ENCODE assay signal across 27 mouse cellular contexts in the genomic region with DNA sequence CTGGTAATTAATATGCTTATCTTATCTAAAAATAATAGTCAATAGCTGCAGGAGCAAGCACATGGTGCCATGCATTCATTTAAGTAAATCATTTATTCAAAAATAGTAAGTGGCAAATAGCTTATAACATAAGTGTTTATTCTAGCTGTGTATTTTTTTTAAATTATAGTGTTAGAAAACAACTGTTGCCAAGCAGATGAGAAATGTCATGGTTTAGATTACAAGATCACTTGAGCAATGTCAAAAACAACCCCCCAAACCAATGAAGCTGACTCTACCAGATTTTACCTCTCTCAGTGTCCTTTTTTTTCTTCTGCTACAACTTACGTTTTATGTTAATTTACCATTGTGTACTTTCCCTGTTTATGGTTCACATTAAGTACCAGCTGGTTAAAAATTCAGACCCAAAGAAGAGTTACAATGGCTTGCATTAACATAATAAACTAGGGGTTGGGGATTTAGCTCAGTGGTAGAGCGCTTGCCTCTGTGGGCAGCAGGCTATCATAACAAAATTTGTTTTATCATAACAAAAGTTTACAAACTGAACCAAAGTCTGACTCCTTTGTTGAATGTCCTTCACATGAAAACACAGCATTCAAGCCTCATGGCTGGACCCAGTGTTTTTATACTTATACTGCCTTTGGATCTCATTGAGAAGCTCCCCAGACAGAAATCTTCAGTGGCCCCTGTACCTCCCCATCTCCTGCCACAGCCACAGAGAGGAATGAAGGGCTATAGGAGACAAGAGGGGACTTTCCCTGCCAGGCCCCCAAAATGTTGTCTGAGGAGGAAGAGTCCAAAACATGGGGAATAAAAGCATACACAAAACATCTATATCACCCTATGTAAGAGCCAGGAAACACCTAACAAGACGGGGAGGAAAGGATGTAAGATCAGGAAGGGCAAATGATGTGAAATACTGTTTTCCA. TPM values are rescaled to one million over a fixed set of nuclear protein-coding genes. Genes with fewer than 3 reads are reported as not detected.
DNase-seq lines count a peak whose midpoint lies in the region; ATAC-seq and TF ChIP-seq lines count a peak whose summit lies in the region.
"Had no signal": no experiment of that assay in that cellular context is flagged by ENCODE, and none has a peak within 500 bp of the region (broad histone marks: within the 10 kb centered on the region; RNA-seq: fewer than 3 reads in every experiment).

No protein-coding gene starts in this region.

- no peaks in the 10 kb centered on the region for H3K36me3 ChIP-seq in forebrain, postnatal 0 days (ENCODE audit: insufficient read depth)
- no peaks in the 10 kb centered on the region for H3K36me3 ChIP-seq in forebrain, embryonic 13.5 days (ENCODE audit: poor library complexity, severe bottlenecking)
- no peaks in the 10 kb centered on the region for H3K36me3 ChIP-seq in kidney, postnatal 0 days (ENCODE audit: insufficient read depth, low read length)
- no peaks in the 10 kb centered on the region for H3K36me3 ChIP-seq in liver, postnatal 0 days (replicated peaks; ENCODE audit: insufficient read depth, low read length)
- H3K36me3 ChIP-seq: heart, embryonic 10.5 days; heart, embryonic 15.5 days; hindbrain, embryonic 13.5 days; limb, embryonic 12.5 days; liver, embryonic 15.5 days; lung, embryonic 15.5 days; midbrain, embryonic 10.5 days had no signal

- no peak for TF ChIP-seq CTCF in forebrain, postnatal 0 days (IDR thresholded peaks at IDR 0.05; ENCODE audit: low read depth)
- TF ChIP-seq CTCF in kidney, postnatal 0 days (IDR thresholded peaks at IDR 0.05; ENCODE audit: low read depth) = no peak
- no peak for TF ChIP-seq CTCF in liver, postnatal 0 days (IDR thresholded peaks at IDR 0.05; ENCODE audit: low read depth)

- no peaks in the 10 kb centered on the region for H3K9me3 ChIP-seq in forebrain, postnatal 0 days (ENCODE audit: low read length)
- no peaks in the 10 kb centered on the region for H3K9me3 ChIP-seq in forebrain, embryonic 13.5 days (replicated peaks)
- H3K9me3 ChIP-seq in kidney, postnatal 0 days (replicated peaks; ENCODE audit: low read length) = no peaks in the 10 kb centered on the region
- no peaks in the 10 kb centered on the region for H3K9me3 ChIP-seq in liver, postnatal 0 days (ENCODE audit: low read length)
- H3K9me3 ChIP-seq: heart, embryonic 10.5 days; heart, embryonic 15.5 days; hindbrain, embryonic 13.5 days; limb, embryonic 12.5 days; liver, embryonic 15.5 days; lung, embryonic 15.5 days; midbrain, embryonic 10.5 days had no signal

- no peak for TF ChIP-seq EP300 in liver, postnatal 0 days (IDR thresholded peaks at IDR 0.05; ENCODE audit: low read depth)

- peak; percentile 35 for DNase-seq in forebrain, postnatal 0 days
- DNase-seq in kidney, postnatal 0 days (ENCODE audit: low spot score) = peak; percentile 4
- no peak for DNase-seq in kidney, postnatal 10 days
- DNase-seq in retina, embryonic 14.5 days (ENCODE audit: low spot score) = peak; percentile 18
- no peak for DNase-seq in retina, postnatal 1 day
- no peak for DNase-seq in liver, postnatal 0 days
- DNase-seq: cerebellum, adult 18-20 months; kidney, postnatal 14 days; layer of hippocampus, adult 9-11 months; right cerebral cortex, postnatal 4 days; thymus, adult 2 months; thymus, postnatal 36 days had no signal

- H3K4me1 ChIP-seq in forebrain, postnatal 0 days (ENCODE audit: insufficient read depth) = no peaks in the 10 kb centered on the region
- peaks cover 19% of the 10 kb centered on the region for H3K4me1 ChIP-seq in forebrain, embryonic 13.5 days
- H3K4me1 ChIP-seq in kidney, postnatal 0 days (replicated peaks; ENCODE audit: insufficient read depth, low read length) = peaks cover 6% of the 10 kb centered on the region; the same call in 1 of the 2 replicates
- peaks cover 10% of the 10 kb centered on the region; the same call in 1 of the 2 replicates for H3K4me1 ChIP-seq in liver, postnatal 0 days (ENCODE audit: insufficient read depth)

- H3K9ac ChIP-seq in forebrain, postnatal 0 days = no peak overlapping the region
- H3K9ac ChIP-seq in forebrain, embryonic 13.5 days = no peak overlapping the region
- no peak overlapping the region for H3K9ac ChIP-seq in kidney, postnatal 0 days (ENCODE audit: low read depth, low read length)
- no peak overlapping the region for H3K9ac ChIP-seq in liver, postnatal 0 days (replicated peaks)
- H3K9ac ChIP-seq: heart, embryonic 15.5 days; hindbrain, embryonic 13.5 days; limb, embryonic 12.5 days; liver, embryonic 15.5 days; lung, embryonic 15.5 days had no signal

- H3K4me2 ChIP-seq in forebrain, postnatal 0 days (ENCODE audit: low read depth) = no peak overlapping the region
- H3K4me2 ChIP-seq in forebrain, embryonic 13.5 days = no peak overlapping the region
- no peak overlapping the region for H3K4me2 ChIP-seq in kidney, postnatal 0 days (ENCODE audit: low read length)
- H3K4me2 ChIP-seq in liver, postnatal 0 days (ENCODE audit: low read depth, low read length) = no peak overlapping the region

- peaks cover 44% of the 10 kb centered on the region for H3K27me3 ChIP-seq in forebrain, postnatal 0 days (ENCODE audit: insufficient read depth, low read length)
- H3K27me3 ChIP-seq in forebrain, embryonic 13.5 days = peaks cover 88% of the 10 kb centered on the region
- peaks cover 32% of the 10 kb centered on the region for H3K27me3 ChIP-seq in kidney, postnatal 0 days (ENCODE audit: insufficient read depth, low read length)
- peaks cover 81% of the 10 kb centered on the region for H3K27me3 ChIP-seq in liver, postnatal 0 days (ENCODE audit: insufficient read depth, low read length)

- no peak overlapping the region for H3K4me3 ChIP-seq in forebrain, postnatal 0 days (ENCODE audit: low read depth, low read length)
- H3K4me3 ChIP-seq in forebrain, embryonic 13.5 days = no peak overlapping the region
- H3K4me3 ChIP-seq in kidney, postnatal 0 days (replicated peaks; ENCODE audit: low read depth, low read length) = no peak overlapping the region
- H3K4me3 ChIP-seq in liver, postnatal 0 days (ENCODE audit: low read depth, low read length) = no peak overlapping the region
- H3K4me3 ChIP-seq: erythroblast, embryonic 14.5 days; liver, embryonic 15.5 days had no signal

- 8% methylated on average over 3 of the region's 3 CpGs for WGBS in forebrain, postnatal 0 days
- 4% methylated on average over 3 of the region's 3 CpGs for whole genome bisulfite sequencing in forebrain, embryonic 13.5 days
- 21% methylated on average over 3 of the region's 3 CpGs for WGBS in kidney, postnatal 0 days
- WGBS in liver, postnatal 0 days (ENCODE audit: insufficient replicate concordance) = 20% methylated on average over 3 of the region's 3 CpGs

- ATAC-seq in forebrain, postnatal 0 days = no peak
- ATAC-seq in forebrain, embryonic 13.5 days = no peak
- ATAC-seq in kidney, postnatal 0 days (replicated peaks; ENCODE audit: low FRiP score, low read depth) = no peak
- no peak for ATAC-seq in liver, postnatal 0 days

- H3K27ac ChIP-seq in forebrain, postnatal 0 days (ENCODE audit: low read depth, low read length) = no peak overlapping the region
- H3K27ac ChIP-seq in forebrain, embryonic 13.5 days = no peak overlapping the region
- H3K27ac ChIP-seq in kidney, postnatal 0 days = no peak overlapping the region
- H3K27ac ChIP-seq in liver, postnatal 0 days (ENCODE audit: low read depth) = no peak overlapping the region
- H3K27ac ChIP-seq: heart, embryonic 10.5 days; heart, embryonic 15.5 days; hindbrain, embryonic 13.5 days; limb, embryonic 12.5 days; liver, embryonic 15.5 days; lung, embryonic 15.5 days; midbrain, embryonic 10.5 days had no signal

RNA-seq across cellular contexts. Expression of a gene that starts 3.2 kb away (rescaled TPM):
- total RNA-seq in forebrain, postnatal 0 days (2014; rRNA removed) = 0.85 TPM in 1 of 2 replicates, not detected in the other
- polyA plus RNA-seq in forebrain, postnatal 0 days (2015; fragmentation: Nextera tagmentation; extraction: Ambion mirVana) = 0.16 and 0.52 TPM in 2 replicates
- polyA plus RNA-seq in forebrain, embryonic 13.5 days (2015; fragmentation: Nextera tagmentation; extraction: Ambion mirVana) = 2.5 and 2.8 TPM in 2 replicates
- polyA plus RNA-seq in kidney, postnatal 0 days (2015; fragmentation: Nextera tagmentation; extraction: Ambion mirVana) = 6.8 and 7.2 TPM in 2 replicates
- 2.1 and 2.8 TPM in 2 replicates for polyA plus RNA-seq in liver, postnatal 0 days (2015; fragmentation: Nextera tagmentation; extraction: Ambion mirVana)
- total RNA-seq: heart, postnatal 25 days; MEL; monocyte, adult 5-6 weeks; neutrophil, adult 5-6 weeks had no signal
- polyA plus RNA-seq: erythroblast, embryonic 14.5 days had no signal

RNA-seq across cellular contexts. Expression of a gene that starts 3.3 kb away (rescaled TPM):
- total RNA-seq in forebrain, postnatal 0 days (2014; rRNA removed) = 0.92 and 1.0 TPM in 2 replicates
- polyA plus RNA-seq in forebrain, postnatal 0 days (2015; fragmentation: Nextera tagmentation; extraction: Ambion mirVana) = 0.15 TPM in 1 of 2 replicates, not detected in the other
- 0.61 and 0.81 TPM in 2 replicates for polyA plus RNA-seq in forebrain, embryonic 13.5 days (2015; fragmentation: Nextera tagmentation; extraction: Ambion mirVana)
- 0.88 TPM in 2 replicates for polyA plus RNA-seq in kidney, postnatal 0 days (2015; fragmentation: Nextera tagmentation; extraction: Ambion mirVana)
- not detected in 2 replicates for polyA plus RNA-seq in liver, postnatal 0 days (2015; fragmentation: Nextera tagmentation; extraction: Ambion mirVana)
- total RNA-seq: heart, postnatal 25 days; megakaryocyte progenitor cell, adult 5-6 weeks; MEL; monocyte, adult 5-6 weeks had no signal
- polyA plus RNA-seq: erythroblast, embryonic 14.5 days; liver, adult 2 months; liver, embryonic 15.5 days; thymus, adult 2 months had no signal

RNA-seq across cellular contexts. Expression of a gene that starts 6.1 kb away (rescaled TPM):
- total RNA-seq in forebrain, postnatal 0 days (2014; rRNA removed) = not detected in 2 replicates
- 1.5 and 1.7 TPM in 2 replicates for polyA plus RNA-seq in forebrain, postnatal 0 days (2015; fragmentation: Nextera tagmentation; extraction: Ambion mirVana)
- 8.9 and 10.3 TPM in 2 replicates for polyA plus RNA-seq in forebrain, embryonic 13.5 days (2015; fragmentation: Nextera tagmentation; extraction: Ambion mirVana)
- polyA plus RNA-seq in kidney, postnatal 0 days (2015; fragmentation: Nextera tagmentation; extraction: Ambion mirVana) = 37.1 and 37.8 TPM in 2 replicates
- polyA plus RNA-seq in liver, postnatal 0 days (2015; fragmentation: Nextera tagmentation; extraction: Ambion mirVana) = 6.8 and 8.2 TPM in 2 replicates
- polyA plus RNA-seq: erythroblast, embryonic 14.5 days had no signal

Comparison
In these comparisons a context has a peak if more than half of its experiments do, and no peak if none do; other contexts are left out.
1. DNase-seq: peak in forebrain, postnatal 0 days (single experiment), kidney, postnatal 0 days (single experiment) and retina, embryonic 14.5 days (single experiment); none in kidney, postnatal 10 days (single experiment), retina, postnatal 1 day (single experiment) and liver, postnatal 0 days (single experiment).